Mouse (Mus musculus) testis, postnatal 14 days (tissue): ENCODE measurements around the gene Dnmt3c.

Experiments used
- DNase-seq: peaks from one replicate; pipeline ENCODE4 v3.0.0; 2021; ENCODE audit warnings: low spot score

Gene Dnmt3c

GRCm38 (mm10) chr2:153723098-153723497 lies 26.6 kb downstream of the Dnmt3c start:
- DNase-seq = no peak

GRCm38 (mm10) chr2:153724424-153724823 lies 28.0 kb downstream of the Dnmt3c start:
- peak; percentile 19 for DNase-seq

GRCm38 (mm10) chr2:153724871-153725270 lies 28.4 kb downstream of the Dnmt3c start:
- DNase-seq = peak; percentile 54

GRCm38 (mm10) chr2:153725291-153725690 lies 28.8 kb downstream of the Dnmt3c start:
- DNase-seq = no peak

GRCm38 (mm10) chr2:153734033-153734432 lies 37.6 kb downstream of the Dnmt3c start:
- DNase-seq = no peak

- DNase-seq = peak; percentile 100
Measured at GRCm38 (mm10) chr2:153740500-153741436, 44.3 kb downstream of the Dnmt3c start, which contains the start of gene Mapre1. Gene Mapre1 (plus strand): TSS chr2:153741274.

GRCm38 (mm10) chr2:153741437-153742065 lies 45.1 kb downstream of the Dnmt3c start:
- peak; percentile 88 for DNase-seq

GRCm38 (mm10) chr2:153747994-153748393 lies 51.5 kb downstream of the Dnmt3c start:
- no peak for DNase-seq

GRCm38 (mm10) chr2:153750363-153750762 lies 53.9 kb downstream of the Dnmt3c start:
- DNase-seq = no peak

- no peak for DNase-seq
Measured at GRCm38 (mm10) chr2:153762121-153762520, 65.7 kb downstream of the Dnmt3c start.

GRCm38 (mm10) chr2:153767484-153767883 lies 71.0 kb downstream of the Dnmt3c start:
- no peak for DNase-seq

- no peak for DNase-seq
Measured at GRCm38 (mm10) chr2:153768881-153769280, 72.4 kb downstream of the Dnmt3c start.

- DNase-seq = no peak
Measured at GRCm38 (mm10) chr2:153772950-153773349, 76.5 kb downstream of the Dnmt3c start.

GRCm38 (mm10) chr2:153775472-153775871 lies 79.0 kb downstream of the Dnmt3c start:
- DNase-seq = no peak

GRCm38 (mm10) chr2:153778638-153779362 lies 82.3 kb downstream of the Dnmt3c start:
- DNase-seq = peak; percentile 86
